Mouse (Mus musculus): ENCODE results near the gene Tma7.

Tma7 gene

GRCm38 (mm10) chr9:109041351-109041750 is 41.0 kb downstream of the Tma7 start:
- no peak for DNase-seq (ENCODE audit: low spot score)

- peak; percentile 39 for DNase-seq (ENCODE audit: low spot score)
Observed at GRCm38 (mm10) chr9:109040906-109041305, 41.5 kb downstream of the Tma7 start.

- peak; percentile 31 for DNase-seq (ENCODE audit: low spot score)
Observed at GRCm38 (mm10) chr9:109040216-109040615, 42.2 kb downstream of the Tma7 start.

GRCm38 (mm10) chr9:109039681-109040080 is 42.7 kb downstream of the Tma7 start:
- DNase-seq (ENCODE audit: low spot score) = peak; percentile 35

- DNase-seq (ENCODE audit: low spot score) = peak; percentile 67
Observed at GRCm38 (mm10) chr9:109038901-109039364, 43.5 kb downstream of the Tma7 start.

GRCm38 (mm10) chr9:109038086-109038895 is 44.1 kb downstream of the Tma7 start, which contains the start of gene Shisa5:
Gene Shisa5, plus strand, starts transcription at chr9:109038565.
- peak; percentile 87 for DNase-seq (ENCODE audit: low spot score)

- no peak for DNase-seq (ENCODE audit: low spot score)
Observed at GRCm38 (mm10) chr9:109032435-109032834, 50.0 kb downstream of the Tma7 start.

GRCm38 (mm10) chr9:109031686-109032085 is 50.7 kb downstream of the Tma7 start:
- peak; percentile 36 for DNase-seq (ENCODE audit: low spot score)

GRCm38 (mm10) chr9:109031001-109031400 is 51.4 kb downstream of the Tma7 start:
- DNase-seq (ENCODE audit: low spot score) = peak; percentile 27

GRCm38 (mm10) chr9:109030312-109030711 is 52.1 kb downstream of the Tma7 start:
- no peak for DNase-seq (ENCODE audit: low spot score)

GRCm38 (mm10) chr9:109028919-109029318 is 53.5 kb downstream of the Tma7 start:
- DNase-seq (ENCODE audit: low spot score) = peak; percentile 41

GRCm38 (mm10) chr9:109028421-109028820 is 54.0 kb downstream of the Tma7 start:
- peak; percentile 34 for DNase-seq (ENCODE audit: low spot score)

- peak; percentile 38 for DNase-seq (ENCODE audit: low spot score)
Observed at GRCm38 (mm10) chr9:109027521-109027920, 54.9 kb downstream of the Tma7 start.

All from testis, postnatal 10 days (tissue).